ENCODE assay signal across 8 mouse cellular contexts in genomic region chr5:33982731-33983259, GRCm38 (mm10). TPM values are rescaled to one million over a fixed set of nuclear protein-coding genes. Genes with fewer than 3 reads are reported as not detected.
A peak's percentile ranks its signal among the peaks of the same experiment; 100 is the strongest.
DNase-seq lines count a peak whose midpoint lies in the region; ATAC-seq and TF ChIP-seq lines count a peak whose summit lies in the region.

No protein-coding gene starts in this region.

- ATAC-seq in hindbrain, embryonic 13.5 days (ENCODE audit: low FRiP score), result peak; percentile 62
- peak; percentile 75 for ATAC-seq in midbrain, embryonic 15.5 days (replicated peaks)
- no peak for ATAC-seq in inflammation-experienced regulatory T-cells, adult 6 months

- 3% methylated on average over 25 of the region's 26 CpGs for WGBS in hindbrain, embryonic 13.5 days
- WGBS in midbrain, embryonic 15.5 days, result 2% methylated on average over 26 of the region's 26 CpGs

- H3K4me3 ChIP-seq in left cerebral cortex, adult 2 months, result peak overlapping the region; percentile 96
- peak overlapping the region; percentile 96 for H3K4me3 ChIP-seq in cortical plate, adult 2 months (ENCODE audit: insufficient read depth, low read length)
- H3K4me3 ChIP-seq in hindbrain, embryonic 13.5 days, result peak overlapping the region; percentile 93
- H3K4me3 ChIP-seq in midbrain, embryonic 15.5 days, result peak overlapping the region; percentile 90

- H3K9me3 ChIP-seq in hindbrain, embryonic 13.5 days, result no peaks in the 10 kb centered on the region
- H3K9me3 ChIP-seq in midbrain, embryonic 15.5 days, result no peaks in the 10 kb centered on the region

- peaks cover 14% of the 10 kb centered on the region for H3K36me3 ChIP-seq in hindbrain, embryonic 13.5 days
- peaks cover 8% of the 10 kb centered on the region for H3K36me3 ChIP-seq in midbrain, embryonic 15.5 days (replicated peaks)

- no peak for DNase-seq in left cerebral cortex, adult 2 months (ENCODE audit: extremely low spot score in 1 of 2, low spot score in 2 of 2)
- no peak for DNase-seq in left cerebral cortex, adult 18-20 months (ENCODE audit: low spot score in 2 of 2)
- no peak for DNase-seq in ovary, postnatal 14 days (ENCODE audit: low spot score)
- no peak for DNase-seq in kidney, postnatal 14 days

- H3K4me2 ChIP-seq in hindbrain, embryonic 13.5 days, result peak overlapping the region; percentile 88
- H3K4me2 ChIP-seq in midbrain, embryonic 15.5 days, result peak overlapping the region; percentile 70

- H3K4me1 ChIP-seq in cortical plate, adult 2 months (ENCODE audit: control insufficient read depth, insufficient read depth, low read length), result peaks cover 5% of the 10 kb centered on the region
- peaks cover 46% of the 10 kb centered on the region for H3K4me1 ChIP-seq in hindbrain, embryonic 13.5 days (replicated peaks)
- H3K4me1 ChIP-seq in midbrain, embryonic 15.5 days, result peaks cover 39% of the 10 kb centered on the region

- H3K9ac ChIP-seq in hindbrain, embryonic 13.5 days, result peak overlapping the region; percentile 98
- peak overlapping the region; percentile 93 for H3K9ac ChIP-seq in midbrain, embryonic 15.5 days

- no peak for TF ChIP-seq CTCF in left cerebral cortex, adult 2 months (IDR thresholded peaks at IDR 0.05)
- TF ChIP-seq CTCF in cortical plate, adult 2 months (IDR thresholded peaks at IDR 0.05; ENCODE audit: extremely low read depth, insufficient read depth, low read length), result no peak

- H3K27ac ChIP-seq in left cerebral cortex, adult 2 months, result peak overlapping the region; percentile 98
- H3K27ac ChIP-seq in cortical plate, adult 2 months (ENCODE audit: insufficient read depth, low read length), result peak overlapping the region; percentile 99
- peak overlapping the region; percentile 95 for H3K27ac ChIP-seq in hindbrain, embryonic 13.5 days
- H3K27ac ChIP-seq in midbrain, embryonic 15.5 days, result peak overlapping the region; percentile 94

- peak; percentile 31; the same call in 1 of the 2 replicates for TF ChIP-seq POLR2A in cortical plate, adult 2 months (IDR thresholded peaks at IDR 0.05; ENCODE audit: extremely low read depth, insufficient read depth, low read length)

- intact Hi-C loops in left cerebral cortex, adult 2 months (cut with DNase I), result loop anchor here (1.0 to 5.0 kb wide), 2 partner anchors 13 to 45 kb away; partner anchors contain the start of genes Nat8l and Nelfa

- no peaks in the 10 kb centered on the region for H3K27me3 ChIP-seq in hindbrain, embryonic 13.5 days
- H3K27me3 ChIP-seq in midbrain, embryonic 15.5 days (replicated peaks), result no peaks in the 10 kb centered on the region

RNA-seq across cellular contexts. Expression of gene Gm1673, which starts 0.4 kb away (rescaled TPM):
- 10 to 100 TPM; 77.4 to 86.2 TPM for total RNA-seq in left cerebral cortex, adult 2 months (2021)
- total RNA-seq in left cerebral cortex, adult 18-20 months (2021), result 10 to 100 TPM; 81.6 to 83.0 TPM
- 157 and 165 TPM in 2 replicates for polyA plus RNA-seq in cortical plate, adult 2 months (2012; rRNA removed)
- polyA plus RNA-seq in hindbrain, embryonic 13.5 days (2015; fragmentation: Nextera tagmentation; extraction: Ambion mirVana), result 589 and 607 TPM in 2 replicates
- polyA plus RNA-seq in midbrain, embryonic 15.5 days (2015; fragmentation: Nextera tagmentation; extraction: Ambion mirVana), result 583 and 656 TPM in 2 replicates
- polyA plus RNA-seq in inflammation-experienced regulatory T-cells, adult 6 months (2017; shearing (Covaris generic)), result 1 to 10 TPM in 1 of 3 experiments, not detected in 2; 1.5 TPM

RNA-seq across cellular contexts. Expression of gene Nat8l, which starts 13.0 kb away (rescaled TPM):
- total RNA-seq in left cerebral cortex, adult 2 months (2021), result 100 to 1,000 TPM; 215 to 217 TPM
- total RNA-seq in left cerebral cortex, adult 18-20 months (2021), result 100 to 1,000 TPM; 208 to 236 TPM
- 151 and 153 TPM in 2 replicates for polyA plus RNA-seq in cortical plate, adult 2 months (2012; rRNA removed)
- 3.9 and 4.2 TPM in 2 replicates for polyA plus RNA-seq in hindbrain, embryonic 13.5 days (2015; fragmentation: Nextera tagmentation; extraction: Ambion mirVana)
- polyA plus RNA-seq in midbrain, embryonic 15.5 days (2015; fragmentation: Nextera tagmentation; extraction: Ambion mirVana), result 5.8 and 6.0 TPM in 2 replicates
- polyA plus RNA-seq in inflammation-experienced regulatory T-cells, adult 6 months (2017; shearing (Covaris generic)), result not detected

RNA-seq across cellular contexts. Expression of gene Nelfa, which starts 46.6 kb away (rescaled TPM):
- 10 to 100 TPM; 20.9 to 23.4 TPM for total RNA-seq in left cerebral cortex, adult 2 months (2021)
- 10 to 100 TPM; 20.9 to 23.0 TPM for total RNA-seq in left cerebral cortex, adult 18-20 months (2021)
- polyA plus RNA-seq in cortical plate, adult 2 months (2012; rRNA removed), result 26.2 and 27.1 TPM in 2 replicates
- 41.8 and 44.3 TPM in 2 replicates for polyA plus RNA-seq in hindbrain, embryonic 13.5 days (2015; fragmentation: Nextera tagmentation; extraction: Ambion mirVana)
- polyA plus RNA-seq in midbrain, embryonic 15.5 days (2015; fragmentation: Nextera tagmentation; extraction: Ambion mirVana), result 43.1 and 44.4 TPM in 2 replicates
- polyA plus RNA-seq in inflammation-experienced regulatory T-cells, adult 6 months (2017; shearing (Covaris generic)), result 10 to 100 TPM; 38.6 to 41.2 (median 40.0) TPM

Comparison
In these comparisons a context has a peak if more than half of its experiments do, and no peak if none do; other contexts are left out.
1. RNA of gene Gm1673, which starts 0.4 kb away (polyA plus RNA-seq): 583 to 656 TPM in midbrain, embryonic 15.5 days, 589 to 607 TPM in hindbrain, embryonic 13.5 days and 157 to 165 TPM in cortical plate, adult 2 months; 1.5 TPM in inflammation-experienced regulatory T-cells, adult 6 months; every median in the first group is over 10 times any median in the second.
2. RNA of gene Nat8l, which starts 13.0 kb away (polyA plus RNA-seq): 151 to 153 TPM in cortical plate, adult 2 months; 5.8 to 6.0 TPM in midbrain, embryonic 15.5 days, 3.9 to 4.2 TPM in hindbrain, embryonic 13.5 days and not detected in inflammation-experienced regulatory T-cells, adult 6 months; every median in the first group is over 10 times any median in the second.
3. Peak in every context shown above with its lines, with median percentiles within 50 percentile points of each other: H3K27ac ChIP-seq and H3K4me3 ChIP-seq.